Mouse (Mus musculus) heart, adult 8-10 months (tissue): ENCODE measurements around the gene Tssk1. TPM values are rescaled to one million over a fixed set of nuclear protein-coding genes. Genes with fewer than 3 reads are reported as not detected.

ENCODE experiments used
- DNase-seq: peaks from one replicate; pipeline ENCODE4 v3.0.0; 2022; ENCODE audit warnings: low spot score
- total RNA-seq, 4 experiments: library from RNA; stranded (reverse); gene quantifications; 2 replicates each; pipeline ENCODE4 v1.2.4; 2022

Gene Tssk1
- total RNA-seq, 4 experiments from 2014 or later = 0.17 to 0.33 (median 0.22) TPM; not detected in 1

GRCm38 (mm10) chr16:17896091-17896490 lies 2.1 kb downstream of the Tssk1 start:
- no peak for DNase-seq

- DNase-seq = no peak
Measured at GRCm38 (mm10) chr16:17898462-17898861, 4.4 kb downstream of the Tssk1 start, which contains the start of the genes Dgcr2 and Tssk2. TSS of gene Dgcr2 (minus strand) at chr16:17898562. TSS of gene Tssk2 (plus strand) at chr16:17898637.

DNA sequence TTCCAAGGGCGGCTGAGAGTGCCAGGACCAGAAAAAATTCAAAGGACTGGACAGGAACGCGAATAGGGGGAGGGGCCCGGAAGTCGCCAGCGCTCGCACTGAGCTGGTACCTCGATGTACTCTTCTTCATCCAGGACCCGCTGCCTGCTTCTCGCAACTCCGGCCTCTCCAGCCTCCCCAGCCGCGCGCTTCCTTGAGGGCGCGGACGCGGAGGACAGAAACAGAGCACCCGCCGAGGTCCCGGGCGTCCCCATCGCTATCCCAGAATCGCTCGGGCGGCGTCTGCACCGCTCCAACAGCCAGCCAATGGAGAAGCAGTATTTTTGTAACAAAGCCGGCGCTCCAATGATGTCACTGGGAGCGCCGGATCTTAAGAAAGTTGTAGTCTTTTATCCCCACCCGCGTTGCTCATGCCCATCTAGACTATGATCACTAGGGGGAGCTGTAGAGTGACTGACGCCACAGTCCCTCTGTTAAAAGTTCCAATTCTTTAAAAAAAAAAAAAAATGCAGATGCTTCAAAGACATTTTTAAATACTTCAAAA lies 17.1 kb downstream of the Tssk1 start, which contains the start of gene Ess2:
TSS of gene Ess2 (minus strand) at position 297 of the 544 bp plus-strand sequence.
- peak; percentile 97 for DNase-seq

GRCm38 (mm10) chr16:17914307-17915249 lies 20.6 kb downstream of the Tssk1 start, which contains the start of gene Gsc2:
TSS of gene Gsc2 (minus strand) at chr16:17915059.
- DNase-seq = no peak

- DNase-seq = no peak
Measured at GRCm38 (mm10) chr16:17920586-17920985, 26.6 kb downstream of the Tssk1 start.

- peak; percentile 94 for DNase-seq
Measured at GRCm38 (mm10) chr16:17921325-17922162, 27.5 kb downstream of the Tssk1 start.

DNA sequence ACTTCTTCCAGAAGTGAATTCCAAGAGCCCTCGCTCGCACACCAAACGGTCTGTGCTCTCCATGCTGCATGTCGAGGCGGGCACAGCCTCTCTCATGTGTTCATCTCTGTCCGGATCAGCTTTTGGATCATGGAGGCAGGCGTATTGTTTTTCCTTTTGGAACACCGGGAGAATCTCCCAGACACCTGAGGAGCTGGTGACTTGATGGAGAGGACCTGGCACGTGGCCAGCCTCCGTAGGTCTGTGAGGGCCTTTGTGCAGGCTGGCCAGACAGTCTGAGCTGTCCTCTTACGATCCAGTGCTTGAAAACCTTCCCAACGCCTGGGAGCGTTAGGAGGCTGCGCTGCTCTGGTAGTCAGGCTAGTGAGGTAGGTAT lies 28.1 kb downstream of the Tssk1 start:
- DNase-seq = peak; percentile 21

DNA sequence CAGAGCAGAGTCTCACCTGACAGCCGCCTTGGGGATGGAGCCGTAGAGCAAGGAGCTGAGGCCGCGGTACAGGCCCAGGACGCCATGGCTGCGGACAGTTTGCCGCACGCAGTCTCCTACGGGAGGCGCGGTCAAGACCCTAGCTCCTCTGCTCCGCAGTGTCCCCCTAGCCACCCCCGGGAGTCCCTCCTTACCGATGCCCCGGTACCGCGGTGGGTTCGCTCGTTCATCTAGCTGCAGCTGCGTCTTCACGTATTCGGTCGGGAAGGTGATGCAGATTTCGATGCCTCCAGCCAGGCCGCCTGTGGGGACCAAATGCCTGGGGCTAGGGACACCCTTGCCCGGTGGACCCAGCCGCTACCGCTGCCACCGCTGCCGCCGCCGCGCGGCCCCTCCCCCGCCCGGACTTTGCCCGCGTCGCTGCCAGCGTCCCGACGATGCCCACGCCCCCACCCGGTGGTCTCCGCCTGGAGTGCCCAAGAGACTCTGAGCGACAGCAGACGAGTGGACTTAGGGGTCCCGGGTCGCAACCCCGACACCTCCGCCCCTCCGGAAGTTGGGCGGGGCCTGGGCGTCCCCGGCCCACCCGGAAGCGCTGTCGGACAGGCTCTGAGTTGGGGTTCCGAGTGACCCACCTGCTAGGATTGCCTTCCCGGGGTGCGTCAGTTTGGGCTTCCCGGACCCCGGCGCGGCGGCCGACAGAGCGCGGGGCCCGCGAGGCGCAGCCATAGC lies 33.5 kb downstream of the Tssk1 start:
- no peak for DNase-seq

DNA sequence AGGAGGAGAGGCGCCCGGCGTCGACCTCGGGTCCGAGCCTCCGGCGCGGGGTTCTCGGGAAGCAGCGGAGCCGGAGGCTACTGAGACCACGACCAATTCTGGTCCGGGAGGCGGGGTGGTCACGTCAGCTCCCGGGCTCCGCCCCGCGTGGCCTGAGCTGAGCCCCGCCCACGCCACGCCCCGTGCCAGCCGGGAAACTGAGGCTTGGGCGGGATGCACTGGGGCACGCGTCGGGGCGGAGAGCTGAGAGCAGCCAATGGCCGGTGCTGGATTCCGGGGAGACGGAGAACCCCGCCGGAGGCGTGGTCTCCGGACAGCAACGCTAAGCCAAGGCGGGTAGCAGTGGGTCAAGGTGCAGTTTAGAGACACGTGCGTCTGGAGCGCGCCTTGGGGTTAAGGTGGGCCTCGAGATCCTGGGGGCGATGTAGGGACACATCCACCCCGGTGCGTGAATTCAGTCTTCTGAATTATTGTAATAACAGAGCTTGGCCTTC lies 34.1 kb downstream of the Tssk1 start, which contains the start of gene Slc25a1:
TSS of gene Slc25a1 (minus strand) at position 133 of the 494 bp plus-strand sequence.
- peak; percentile 46 for DNase-seq

DNA sequence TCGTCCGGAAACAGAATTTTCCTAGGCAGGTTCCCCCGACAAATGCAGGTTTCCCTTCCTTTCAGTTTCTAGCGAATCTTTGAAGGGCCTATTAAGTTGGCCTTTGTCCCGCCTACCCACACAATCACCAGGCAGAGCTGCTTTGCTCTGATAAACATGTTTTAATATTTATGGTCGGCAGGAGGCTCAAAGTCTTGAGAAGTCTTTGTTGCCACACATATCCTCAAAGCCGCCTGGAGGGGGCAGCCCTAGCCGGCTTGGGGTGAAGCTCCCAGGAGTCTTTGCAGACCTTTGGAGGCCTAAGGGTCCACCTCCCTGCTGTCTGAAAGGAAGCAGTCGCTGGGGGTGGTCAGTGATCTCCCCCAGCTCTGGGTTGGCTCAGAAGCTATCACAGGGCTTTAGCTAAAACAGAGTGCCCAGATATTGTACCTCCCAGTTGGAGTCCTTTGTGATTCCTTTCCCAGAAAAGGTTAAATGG lies 34.6 kb downstream of the Tssk1 start:
- DNase-seq = peak; percentile 65

GRCm38 (mm10) chr16:17929211-17929610 lies 35.2 kb downstream of the Tssk1 start:
- no peak for DNase-seq

DNA sequence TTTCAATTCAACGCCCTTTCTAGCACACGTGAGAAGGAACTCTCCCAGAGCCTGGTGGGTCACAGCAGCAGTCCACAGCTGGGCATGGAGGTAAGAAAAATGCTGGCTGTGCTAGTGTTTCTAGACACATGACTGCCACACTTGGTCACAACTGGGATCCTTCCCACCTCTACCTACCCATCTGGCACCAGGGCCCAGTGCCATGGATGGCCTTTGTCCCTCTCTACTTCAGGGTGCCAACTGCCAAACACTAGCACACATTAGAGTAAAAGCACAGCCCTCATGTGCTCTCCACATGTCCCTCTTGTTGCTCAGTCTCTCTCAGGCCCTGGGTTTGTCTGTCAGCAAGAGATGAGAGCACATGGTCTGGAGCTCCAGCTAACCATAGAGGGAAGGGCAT lies 35.6 kb downstream of the Tssk1 start:
- no peak for DNase-seq

DNA sequence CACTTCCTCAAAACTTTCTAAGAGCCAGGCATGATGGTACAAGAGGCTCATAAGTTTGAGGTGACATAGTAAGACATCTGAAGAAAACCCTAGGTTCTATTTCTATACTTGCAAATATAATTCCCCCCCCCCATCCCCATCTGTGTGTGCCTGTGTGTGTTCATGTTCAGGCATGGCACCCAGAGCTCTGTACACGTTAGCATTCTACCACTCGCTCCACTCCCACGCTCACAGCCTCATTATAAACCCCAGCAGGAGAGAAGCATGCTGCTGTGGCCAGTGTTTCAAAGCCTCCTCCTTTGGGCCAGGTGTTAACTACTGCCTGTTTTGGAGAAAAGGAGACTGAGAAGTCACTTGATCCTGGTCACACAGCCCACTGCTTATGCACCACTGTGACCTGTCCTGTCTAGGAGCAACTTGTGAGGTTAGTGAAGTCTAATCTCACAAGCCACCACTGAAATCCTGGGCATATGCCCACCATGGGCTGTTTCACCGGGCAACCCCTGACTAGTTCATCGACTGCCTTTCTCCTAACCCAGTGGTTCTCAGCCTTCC lies 38.0 kb downstream of the Tssk1 start:
- DNase-seq = no peak

GRCm38 (mm10) chr16:17933594-17934444 lies 39.8 kb downstream of the Tssk1 start:
- no peak for DNase-seq

GRCm38 (mm10) chr16:17934445-17934910 lies 40.5 kb downstream of the Tssk1 start:
- no peak for DNase-seq

- no peak for DNase-seq
Measured at GRCm38 (mm10) chr16:17936776-17937175, 42.8 kb downstream of the Tssk1 start.

- no peak for DNase-seq
Measured at GRCm38 (mm10) chr16:17938187-17938586, 44.2 kb downstream of the Tssk1 start.

DNA sequence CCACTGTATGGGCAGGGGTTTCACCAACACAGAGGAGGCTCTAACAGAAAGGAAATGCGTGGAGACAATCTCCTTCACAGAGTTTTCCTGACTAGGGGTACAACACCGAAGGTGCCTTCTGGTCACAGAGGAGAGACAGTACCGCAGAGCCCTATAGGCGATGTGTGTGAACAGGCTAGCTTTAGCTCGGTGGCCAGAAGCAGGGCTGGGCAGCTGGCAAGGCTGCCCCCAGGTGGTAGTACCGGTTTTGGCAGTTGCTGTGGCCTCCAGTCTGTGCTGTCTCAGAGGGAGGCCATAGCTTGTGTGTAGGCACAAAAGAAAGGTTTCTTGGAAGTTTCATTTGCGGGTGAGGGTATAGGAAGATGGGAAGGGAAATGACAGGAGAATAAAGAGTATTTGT lies 44.8 kb downstream of the Tssk1 start:
- peak; percentile 28 for DNase-seq

DNA sequence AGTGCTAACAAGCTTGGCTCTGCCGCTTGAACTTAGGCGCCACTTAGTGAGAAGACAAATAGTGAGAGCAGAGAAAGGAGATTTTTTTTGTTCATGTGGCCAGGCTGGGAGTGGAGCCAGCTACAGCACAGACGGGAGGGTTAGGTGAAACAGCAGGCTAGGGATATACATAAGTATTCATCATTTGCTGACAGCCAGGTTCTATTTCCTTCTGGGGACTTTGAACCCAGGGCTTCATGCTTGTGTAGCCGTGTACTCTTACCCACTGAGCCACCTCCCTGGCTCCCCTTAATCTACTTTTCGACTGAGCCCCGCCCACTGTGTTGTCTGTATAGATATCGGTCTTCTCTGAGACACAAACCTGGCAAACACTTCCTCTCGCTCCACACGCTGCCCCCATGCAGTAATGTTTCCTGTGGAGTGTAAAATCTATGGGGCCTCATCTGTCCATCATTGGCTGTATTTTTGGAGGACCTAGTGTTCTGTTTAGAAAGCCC lies 45.3 kb downstream of the Tssk1 start:
- no peak for DNase-seq
